Comparison of ENCODE assay signal across 9 mouse cellular contexts in the genomic region with DNA sequence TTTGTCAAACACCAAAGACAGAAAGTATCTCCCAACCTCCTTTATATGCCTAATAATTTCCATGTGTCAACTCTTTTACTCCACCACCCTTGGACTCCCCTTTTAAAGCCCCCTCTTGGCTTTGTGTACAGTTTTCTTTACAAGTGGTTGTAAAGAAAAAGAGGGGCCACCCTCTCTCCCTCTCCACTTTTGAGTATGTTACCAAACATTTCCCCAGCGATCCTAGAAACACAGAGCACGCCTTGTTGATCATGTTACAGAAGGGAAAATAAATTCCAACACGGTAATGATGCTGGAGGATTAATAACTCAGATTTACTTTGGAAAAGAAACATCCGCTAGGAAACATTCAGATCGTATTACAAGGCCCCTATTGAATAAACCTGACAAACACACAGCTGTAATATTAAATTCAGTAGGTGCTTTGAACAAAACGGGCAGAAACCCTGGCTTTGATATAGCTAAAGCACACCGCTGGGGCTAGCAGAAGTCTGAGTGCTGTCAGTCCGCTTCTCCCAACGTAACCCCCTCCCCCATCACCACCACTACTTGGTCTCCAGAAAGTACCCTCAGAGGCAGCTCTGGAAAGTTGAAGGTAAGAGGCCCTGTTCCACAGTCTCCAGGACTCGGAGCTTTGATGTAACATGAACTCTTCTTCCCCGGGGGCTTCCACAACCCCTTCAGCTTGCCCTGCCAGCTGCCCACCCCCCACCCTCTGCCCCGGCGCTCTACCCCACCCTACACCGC. TPM values are rescaled to one million over a fixed set of nuclear protein-coding genes. Genes with fewer than 3 reads are reported as not detected.
DNase-seq lines count a peak whose midpoint lies in the region; ATAC-seq and TF ChIP-seq lines count a peak whose summit lies in the region.
"Had no signal": no experiment of that assay in that cellular context is flagged by ENCODE, and none has a peak within 500 bp of the region (broad histone marks: within the 10 kb centered on the region; RNA-seq: fewer than 3 reads in every experiment).

No protein-coding gene starts in this region.

- H3K9me3 ChIP-seq in embryonic facial prominence, embryonic 13.5 days: no peaks in the 10 kb centered on the region
- no peaks in the 10 kb centered on the region for H3K9me3 ChIP-seq in kidney, embryonic 16.5 days (ENCODE audit: low read length)
- no peaks in the 10 kb centered on the region for H3K9me3 ChIP-seq in neural tube, embryonic 13.5 days

- H3K27ac ChIP-seq in kidney, adult 2 months (ENCODE audit: insufficient read depth, low read depth, low read length): no peak overlapping the region; the same call in 1 of the 2 replicates
- peak overlapping the region; percentile 96 for H3K27ac ChIP-seq in embryonic facial prominence, embryonic 13.5 days
- 0 out of 2 replicates have a peak overlapping the region, but pooled peaks have one; percentile 26 for H3K27ac ChIP-seq in kidney, embryonic 16.5 days (ENCODE audit: low read length)
- H3K27ac ChIP-seq in neural tube, embryonic 13.5 days (replicated peaks): no peak overlapping the region

- H3K4me2 ChIP-seq in embryonic facial prominence, embryonic 13.5 days: peak overlapping the region; percentile 74
- peak overlapping the region; percentile 67 for H3K4me2 ChIP-seq in kidney, embryonic 16.5 days (replicated peaks; ENCODE audit: low read depth, low read length)
- H3K4me2 ChIP-seq in neural tube, embryonic 13.5 days: peak overlapping the region; percentile 85

- peaks cover 3% of the 10 kb centered on the region; the same call in 1 of the 2 replicates for H3K36me3 ChIP-seq in kidney, adult 2 months (ENCODE audit: control insufficient read depth, insufficient read depth, low read length)
- H3K36me3 ChIP-seq in embryonic facial prominence, embryonic 13.5 days: peaks cover 29% of the 10 kb centered on the region
- H3K36me3 ChIP-seq in kidney, embryonic 16.5 days (ENCODE audit: insufficient read depth, low read length): peaks cover 9% of the 10 kb centered on the region
- no peaks in the 10 kb centered on the region for H3K36me3 ChIP-seq in neural tube, embryonic 13.5 days

- TF ChIP-seq POLR2A in kidney, adult 2 months (IDR thresholded peaks at IDR 0.05; ENCODE audit: low read depth, low read length): no peak

- no peak for ATAC-seq in embryonic facial prominence, embryonic 13.5 days (ENCODE audit: insufficient number of reproducible peaks, insufficient read depth, low FRiP score, low TSS enrichment, low read depth)
- ATAC-seq in kidney, embryonic 16.5 days (ENCODE audit: low FRiP score, low TSS enrichment): no peak
- no peak for ATAC-seq in neural tube, embryonic 13.5 days (ENCODE audit: low read depth)

- H3K27me3 ChIP-seq in kidney, adult 2 months (replicated peaks; ENCODE audit: control insufficient read depth, insufficient read depth, low read length): no peaks in the 10 kb centered on the region
- peaks cover 8% of the 10 kb centered on the region for H3K27me3 ChIP-seq in embryonic facial prominence, embryonic 13.5 days
- H3K27me3 ChIP-seq in kidney, embryonic 16.5 days (ENCODE audit: insufficient read depth, low read length): peaks cover 11% of the 10 kb centered on the region; the same call in 1 of the 2 replicates
- peaks cover 95% of the 10 kb centered on the region for H3K27me3 ChIP-seq in neural tube, embryonic 13.5 days

- peaks cover 9% of the 10 kb centered on the region for H3K4me1 ChIP-seq in kidney, adult 2 months (ENCODE audit: control insufficient read depth, insufficient read depth, low read length)
- peaks cover 59% of the 10 kb centered on the region for H3K4me1 ChIP-seq in embryonic facial prominence, embryonic 13.5 days
- peaks cover 35% of the 10 kb centered on the region for H3K4me1 ChIP-seq in kidney, embryonic 16.5 days (ENCODE audit: insufficient read depth, low read length)
- H3K4me1 ChIP-seq in neural tube, embryonic 13.5 days (replicated peaks): peaks cover 59% of the 10 kb centered on the region

- 32% methylated on average over 14 of the region's 14 CpGs for WGBS in kidney, adult 2 months
- WGBS in embryonic facial prominence, embryonic 13.5 days: 2% methylated on average over 14 of the region's 14 CpGs
- 6% methylated on average over 14 of the region's 14 CpGs for WGBS in kidney, embryonic 16.5 days
- 12% methylated on average over 14 of the region's 14 CpGs for WGBS in neural tube, embryonic 13.5 days

- peak overlapping the region; percentile 64 for H3K4me3 ChIP-seq in kidney, adult 2 months (ENCODE audit: insufficient read depth, low read depth, low read length)
- peak overlapping the region; percentile 63 for H3K4me3 ChIP-seq in embryonic facial prominence, embryonic 13.5 days
- peak overlapping the region; percentile 65 for H3K4me3 ChIP-seq in kidney, embryonic 16.5 days (ENCODE audit: low read length)
- H3K4me3 ChIP-seq in neural tube, embryonic 13.5 days: peak overlapping the region; percentile 56

- H3K9ac ChIP-seq in embryonic facial prominence, embryonic 13.5 days: peak overlapping the region; percentile 86
- H3K9ac ChIP-seq in kidney, embryonic 16.5 days (replicated peaks; ENCODE audit: low read length): peak overlapping the region; percentile 69
- H3K9ac ChIP-seq in neural tube, embryonic 13.5 days: peak overlapping the region; percentile 60

- no peak for TF ChIP-seq CTCF in kidney, adult 2 months (conservative IDR thresholded peaks at IDR 0.05; ENCODE audit: insufficient read depth, insufficient read length, low read depth, low read length)

- DNase-seq in kidney, adult 2 months: no peak
- DNase-seq in kidney, adult 8-10 months: no peak
- no peak for DNase-seq in adrenal gland, adult 18-20 months (ENCODE audit: low spot score in 2 of 2)
- DNase-seq in urinary bladder, postnatal 36 days (ENCODE audit: low spot score in 2 of 2): no peak
- no peak for DNase-seq in cerebellum, adult 11 months

RNA-seq across cellular contexts. Expression of a gene that starts 5.3 kb away (rescaled TPM):
- 134 and 149 TPM in 2 replicates for polyA plus RNA-seq in kidney, adult 2 months (2012; rRNA removed)
- polyA plus RNA-seq in embryonic facial prominence, embryonic 13.5 days (2015; fragmentation: Nextera tagmentation; extraction: Ambion mirVana): 74.9 and 82.5 TPM in 2 replicates
- polyA plus RNA-seq in kidney, embryonic 16.5 days (2015; fragmentation: Nextera tagmentation; extraction: Ambion mirVana): 43.0 and 43.3 TPM in 2 replicates
- 7.3 and 8.4 TPM in 2 replicates for polyA plus RNA-seq in neural tube, embryonic 13.5 days (2015; fragmentation: Nextera tagmentation; extraction: Ambion mirVana)
- 10 to 100 TPM in 1 of 2 experiments, 1 to 10 TPM in 1; 7.4 to 16.3 TPM for total RNA-seq in adrenal gland, adult 18-20 months (2021)
- total RNA-seq: MEL had no signal

RNA-seq across cellular contexts. Expression of a gene that starts 5.9 kb away (rescaled TPM):
- polyA plus RNA-seq in kidney, adult 2 months (2012; rRNA removed): 34.5 and 40.3 TPM in 2 replicates
- polyA plus RNA-seq in embryonic facial prominence, embryonic 13.5 days (2015; fragmentation: Nextera tagmentation; extraction: Ambion mirVana): 0.41 and 0.65 TPM in 2 replicates
- polyA plus RNA-seq in kidney, embryonic 16.5 days (2015; fragmentation: Nextera tagmentation; extraction: Ambion mirVana): 0.96 and 2.6 TPM in 2 replicates
- not detected in 2 replicates for polyA plus RNA-seq in neural tube, embryonic 13.5 days (2015; fragmentation: Nextera tagmentation; extraction: Ambion mirVana)
- not detected for total RNA-seq in adrenal gland, adult 18-20 months (2021)
- total RNA-seq: MEL had no signal

Comparison
In these comparisons a context has a peak if more than half of its experiments do, and no peak if none do; other contexts are left out.
1. H3K27ac ChIP-seq: peak in embryonic facial prominence, embryonic 13.5 days (single experiment) and kidney, embryonic 16.5 days (single experiment); none in kidney, adult 2 months (single experiment) and neural tube, embryonic 13.5 days (single experiment).
2. Peak in every context shown above with its lines, with median percentiles within 50 percentile points of each other: H3K4me3 ChIP-seq, H3K4me2 ChIP-seq and H3K9ac ChIP-seq.